Mouse (Mus musculus): ENCODE measurements around the gene Hoxc4. TPM values are rescaled to one million over a fixed set of nuclear protein-coding genes. Genes with fewer than 3 reads are reported as not detected.
A peak's percentile ranks its signal among the peaks of the same experiment; 100 is the strongest.

Gene Hoxc4
- total RNA-seq, 2 experiments from 2014 or later, result not detected

- no peak for ATAC-seq (replicated peaks; ENCODE audit: poor library complexity, severe bottlenecking)
Observed at GRCm38 (mm10) chr15:103034807-103035547, 16.2 kb downstream of the Hoxc4 start.

- ATAC-seq (replicated peaks; ENCODE audit: poor library complexity, severe bottlenecking), result no peak
Observed at GRCm38 (mm10) chr15:103035548-103035881, 16.8 kb downstream of the Hoxc4 start.

GRCm38 (mm10) chr15:103037579-103037978 lies 18.8 kb downstream of the Hoxc4 start:
- ATAC-seq (replicated peaks; ENCODE audit: poor library complexity, severe bottlenecking), result no peak

- no peak for ATAC-seq (replicated peaks; ENCODE audit: poor library complexity, severe bottlenecking)
Observed at GRCm38 (mm10) chr15:103038701-103039480, 20.2 kb downstream of the Hoxc4 start.

GRCm38 (mm10) chr15:103039609-103040008 lies 20.9 kb downstream of the Hoxc4 start:
- no peak for ATAC-seq (replicated peaks; ENCODE audit: poor library complexity, severe bottlenecking)

GRCm38 (mm10) chr15:103040601-103041000 lies 21.9 kb downstream of the Hoxc4 start:
- no peak for ATAC-seq (replicated peaks; ENCODE audit: poor library complexity, severe bottlenecking)

- ATAC-seq (replicated peaks; ENCODE audit: poor library complexity, severe bottlenecking), result no peak
Observed at GRCm38 (mm10) chr15:103041613-103042012, 22.9 kb downstream of the Hoxc4 start.

- ATAC-seq (replicated peaks; ENCODE audit: poor library complexity, severe bottlenecking), result no peak
Observed at GRCm38 (mm10) chr15:103042209-103042608, 23.5 kb downstream of the Hoxc4 start.

GRCm38 (mm10) chr15:103051670-103052069 lies 32.9 kb downstream of the Hoxc4 start:
- ATAC-seq (replicated peaks; ENCODE audit: poor library complexity, severe bottlenecking), result peak; percentile 33

- ATAC-seq (replicated peaks; ENCODE audit: poor library complexity, severe bottlenecking), result no peak
Observed at GRCm38 (mm10) chr15:103053210-103053609, 34.5 kb downstream of the Hoxc4 start.

GRCm38 (mm10) chr15:103056396-103056795 lies 37.7 kb downstream of the Hoxc4 start:
- ATAC-seq (replicated peaks; ENCODE audit: poor library complexity, severe bottlenecking), result no peak

GRCm38 (mm10) chr15:103058715-103059114 lies 40.0 kb downstream of the Hoxc4 start:
- no peak for ATAC-seq (replicated peaks; ENCODE audit: poor library complexity, severe bottlenecking)

GRCm38 (mm10) chr15:103059393-103059992 lies 40.8 kb downstream of the Hoxc4 start:
- ATAC-seq (replicated peaks; ENCODE audit: poor library complexity, severe bottlenecking), result no peak

GRCm38 (mm10) chr15:103060021-103060340 lies 41.2 kb downstream of the Hoxc4 start:
- ATAC-seq (replicated peaks; ENCODE audit: poor library complexity, severe bottlenecking), result no peak

- no peak for ATAC-seq (replicated peaks; ENCODE audit: poor library complexity, severe bottlenecking)
Observed at GRCm38 (mm10) chr15:103060341-103061130, 41.8 kb downstream of the Hoxc4 start.

- no peak for ATAC-seq (replicated peaks; ENCODE audit: poor library complexity, severe bottlenecking)
Observed at GRCm38 (mm10) chr15:103061131-103061825, 42.5 kb downstream of the Hoxc4 start.

- ATAC-seq (replicated peaks; ENCODE audit: poor library complexity, severe bottlenecking), result no peak
Observed at GRCm38 (mm10) chr15:103061988-103062387, 43.3 kb downstream of the Hoxc4 start.

GRCm38 (mm10) chr15:103065642-103066041 lies 46.9 kb downstream of the Hoxc4 start:
- no peak for ATAC-seq (replicated peaks; ENCODE audit: poor library complexity, severe bottlenecking)

GRCm38 (mm10) chr15:103067701-103068100 lies 49.0 kb downstream of the Hoxc4 start:
- ATAC-seq (replicated peaks; ENCODE audit: poor library complexity, severe bottlenecking), result no peak

GRCm38 (mm10) chr15:103069173-103069572 lies 50.4 kb downstream of the Hoxc4 start:
- ATAC-seq (replicated peaks; ENCODE audit: poor library complexity, severe bottlenecking), result no peak
